Mouse (Mus musculus) midbrain, embryonic 14.5 days (tissue): ENCODE data around the gene Gtpbp4. TPM values are rescaled to one million over a fixed set of nuclear protein-coding genes. Genes with fewer than 3 reads are reported as not detected.

Experiments
- ATAC-seq: fragments of 200-750 bp; cut with Nextera tagmentation; 2 replicates; pipeline ENCODE4 v1.8.0; 2017; ENCODE audit warnings: moderate number of reproducible peaks, moderate library complexity; ENCODE audit not compliant: low FRiP score, low TSS enrichment
- DNase-seq: peaks from one replicate; pipeline ENCODE4 v3.0.0-alpha.2; 2015
- H3K27ac ChIP-seq: fragments of 300-500 bp; sonication (generic); replicated peaks from 2 replicates; pipeline ENCODE4 v1.5.1; 2014; ENCODE audit warnings: mild to moderate bottlenecking, low read depth, low read length, moderate library complexity
- H3K27me3 ChIP-seq: fragments of 300-500 bp; sonication (generic); 2 replicates; pipeline ENCODE4 v1.6.1; 2014; ENCODE audit warnings: low read length, control low read depth, mixed read lengths; ENCODE audit not compliant: control insufficient read depth, insufficient read depth
- H3K36me3 ChIP-seq: fragments of 300-500 bp; sonication (generic); 2 replicates; pipeline ENCODE4 v1.6.1; 2014; ENCODE audit warnings: low read length, control low read depth; ENCODE audit not compliant: control insufficient read depth, insufficient read depth
- H3K4me1 ChIP-seq: fragments of 300-500 bp; sonication (generic); 2 replicates; pipeline ENCODE4 v1.6.1; 2014; ENCODE audit warnings: mild to moderate bottlenecking, antibody characterized with exemption, low read length, control low read depth; ENCODE audit not compliant: control insufficient read depth, insufficient read depth
- H3K4me2 ChIP-seq: fragments of 300-500 bp; sonication (generic); 2 replicates; pipeline ENCODE4 v1.6.1; 2014; ENCODE audit warnings: mild to moderate bottlenecking, low read length, moderate library complexity
- H3K4me3 ChIP-seq: fragments of 300-500 bp; sonication (generic); replicated peaks from 2 replicates; pipeline ENCODE4 v1.5.1; 2014; ENCODE audit warnings: low read depth, low read length
- H3K9ac ChIP-seq: fragments of 300-500 bp; sonication (generic); replicated peaks from 2 replicates; pipeline ENCODE4 v1.6.1; 2014; ENCODE audit warnings: mild to moderate bottlenecking, low read length, moderate library complexity
- H3K9me3 ChIP-seq: fragments of 300-500 bp; sonication (generic); 2 replicates; pipeline ENCODE4 v1.6.1; 2016; ENCODE audit warnings: low read length, control low read depth, mixed read lengths; ENCODE audit not compliant: control insufficient read depth
- WGBS: fragments of 180-500 bp; shearing (Covaris S2); extraction: QIAGEN DNeasy Blood & Tissue Kit; methylation state at CpG from one replicate; pipeline ENCODE4 v1.1.7; 2014; 5-methylcytosine and 5-hydroxymethylcytosine counted together
- polyA plus RNA-seq: library from polyadenylated mRNA; unstranded; fragments of >200 nt; fragmentation: Nextera tagmentation; extraction: Ambion mirVana; gene quantifications from 2 replicates; pipeline ENCODE4 v1.2.1, GENCODE M21; 2014

Gene Gtpbp4
- 59.2 and 79.3 TPM in 2 replicates for polyA plus RNA-seq

- peaks cover 13% of the 10 kb centered on the region for H3K4me1 ChIP-seq
- ATAC-seq (peak; percentile 98), DNase-seq (peak; percentile 99)
- peak within 1 kb of the TSS; percentile 76 for H3K27ac ChIP-seq
- H3K4me3 ChIP-seq = peak within 1 kb of the TSS; percentile 72
- H3K4me2 ChIP-seq = peak within 1 kb of the TSS; percentile 89
- no peaks in the 10 kb centered on the region for H3K27me3 ChIP-seq
- no peaks in the 10 kb centered on the region for H3K9me3 ChIP-seq
- H3K9ac ChIP-seq = peak within 1 kb of the TSS; percentile 84
- H3K36me3 ChIP-seq = peaks cover 5% of the 10 kb centered on the region; the same call in 1 of the 2 replicates
- under 1% methylated on average over 51 of the region's 51 CpGs for WGBS
These were observed at the start of gene Gtpbp4 for GRCm38 (mm10) chr13:8995990-8996786. Gtpbp4 (minus strand) TSS chr13:8996083.

- Histone ChIP-seq H3K9me3 (no peaks in the 10 kb centered on the region), H3K4me2 (no peak overlapping the region), H3K27me3 (no peaks in the 10 kb centered on the region), H3K36me3 (no peaks in the 10 kb centered on the region), H3K9ac (no peak overlapping the region), H3K27ac (no peak overlapping the region), H3K4me1 (no peaks in the 10 kb centered on the region), H3K4me3 (no peak overlapping the region)
- ATAC-seq (no peak), DNase-seq (no peak)
- 98% methylated on average over 1 of the region's 1 CpGs for WGBS
These were observed 48.8 kb upstream of the Gtpbp4 start for GRCm38 (mm10) chr13:9044731-9045130.

DNA sequence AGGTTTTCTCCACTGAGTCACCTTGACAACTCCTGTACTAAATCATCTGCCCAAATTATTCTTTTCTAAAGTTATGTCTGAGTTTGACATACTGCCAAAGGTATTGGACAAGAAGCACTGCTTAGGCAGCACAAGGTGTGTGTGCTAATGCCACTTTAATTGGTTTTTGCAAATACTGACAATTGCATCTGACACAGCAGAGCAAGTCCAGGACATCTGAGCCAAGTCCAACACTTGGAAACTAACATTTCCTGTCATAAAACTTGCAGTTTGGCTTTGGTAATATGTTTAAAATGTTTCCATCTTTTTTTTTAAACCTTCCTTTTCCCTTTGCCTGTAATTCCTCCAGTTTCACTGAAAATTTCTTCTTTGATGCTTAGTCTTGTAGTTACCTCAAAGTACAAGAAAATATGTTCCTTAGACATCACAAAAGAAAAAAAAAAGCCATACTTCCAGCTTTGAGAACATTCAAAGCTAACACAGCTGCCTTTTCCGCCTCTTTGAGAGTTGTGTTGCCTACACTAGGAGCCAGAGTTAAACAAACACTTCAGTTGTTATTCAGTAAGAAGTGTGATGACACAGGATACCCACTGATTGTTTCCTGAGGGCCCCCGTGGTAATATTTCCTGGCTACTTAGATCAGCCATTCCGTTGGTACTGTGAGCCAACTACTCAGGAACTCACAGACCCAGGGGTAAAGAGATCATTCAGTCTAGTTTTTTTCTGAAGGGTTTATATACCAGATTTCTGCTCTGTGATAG is 47.6 kb upstream of the Gtpbp4 start:
- DNase-seq = no peak
- 73% methylated on average over 3 of the region's 3 CpGs for WGBS

GRCm38 (mm10) chr13:9040626-9041025 is 44.7 kb upstream of the Gtpbp4 start:
- Histone ChIP-seq H3K27ac (no peak overlapping the region), H3K4me3 (no peak overlapping the region), H3K9ac (no peak overlapping the region), H3K4me1 (no peaks in the 10 kb centered on the region), H3K36me3 (no peaks in the 10 kb centered on the region), H3K4me2 (no peak overlapping the region), H3K9me3 (no peaks in the 10 kb centered on the region), H3K27me3 (no peaks in the 10 kb centered on the region)
- no peak for DNase-seq
- WGBS = 100% methylated on average over 1 of the region's 1 CpGs
- no peak for ATAC-seq

More for the DNA sequence above, 47.6 kb upstream of the Gtpbp4 start:
- Histone ChIP-seq H3K27me3 (no peaks in the 10 kb centered on the region), H3K9ac (no peak overlapping the region), H3K36me3 (no peaks in the 10 kb centered on the region), H3K4me1 (no peaks in the 10 kb centered on the region), H3K9me3 (no peaks in the 10 kb centered on the region), H3K4me2 (no peak overlapping the region), H3K4me3 (no peak overlapping the region), H3K27ac (no peak overlapping the region)
- no peak for ATAC-seq

GRCm38 (mm10) chr13:9031996-9032661 is 36.2 kb upstream of the Gtpbp4 start:
- H3K4me2 ChIP-seq = no peak overlapping the region
- DNase-seq = no peak
- no peaks in the 10 kb centered on the region for H3K36me3 ChIP-seq
- ATAC-seq = no peak
- H3K27ac ChIP-seq = no peak overlapping the region
- H3K9me3 ChIP-seq = no peaks in the 10 kb centered on the region
- 73% methylated on average over 8 of the region's 8 CpGs for WGBS
- H3K27me3 ChIP-seq = no peaks in the 10 kb centered on the region
- H3K4me3 ChIP-seq = no peak overlapping the region
- H3K9ac ChIP-seq = no peak overlapping the region
- H3K4me1 ChIP-seq = no peaks in the 10 kb centered on the region

DNA sequence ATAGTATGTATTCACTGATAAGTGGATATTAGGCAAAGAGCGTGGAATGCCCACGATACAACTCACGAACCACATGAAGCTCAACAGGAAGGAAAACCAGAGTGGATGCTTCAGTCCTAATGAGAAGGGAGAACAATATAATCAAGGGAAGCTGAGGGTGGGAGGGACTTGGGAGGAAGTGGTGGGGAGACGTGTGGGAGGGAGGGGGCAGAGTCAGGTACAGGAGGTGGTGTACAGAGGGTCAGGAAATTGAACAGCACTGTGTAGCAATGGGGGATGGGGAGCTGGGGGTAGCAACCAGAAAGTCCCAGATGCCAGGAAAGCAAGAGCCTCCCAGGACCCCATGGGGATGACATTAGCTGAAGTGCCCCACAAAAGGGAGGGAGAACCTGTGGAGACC is 34.5 kb upstream of the Gtpbp4 start:
- Histone ChIP-seq H3K4me1 (no peaks in the 10 kb centered on the region), H3K9me3 (no peaks in the 10 kb centered on the region), H3K9ac (no peak overlapping the region), H3K27ac (no peak overlapping the region), H3K36me3 (no peaks in the 10 kb centered on the region), H3K4me2 (no peak overlapping the region), H3K27me3 (no peaks in the 10 kb centered on the region), H3K4me3 (no peak overlapping the region)
- ATAC-seq (no peak), DNase-seq (no peak)
- 91% methylated on average over 4 of the region's 4 CpGs for WGBS

DNA sequence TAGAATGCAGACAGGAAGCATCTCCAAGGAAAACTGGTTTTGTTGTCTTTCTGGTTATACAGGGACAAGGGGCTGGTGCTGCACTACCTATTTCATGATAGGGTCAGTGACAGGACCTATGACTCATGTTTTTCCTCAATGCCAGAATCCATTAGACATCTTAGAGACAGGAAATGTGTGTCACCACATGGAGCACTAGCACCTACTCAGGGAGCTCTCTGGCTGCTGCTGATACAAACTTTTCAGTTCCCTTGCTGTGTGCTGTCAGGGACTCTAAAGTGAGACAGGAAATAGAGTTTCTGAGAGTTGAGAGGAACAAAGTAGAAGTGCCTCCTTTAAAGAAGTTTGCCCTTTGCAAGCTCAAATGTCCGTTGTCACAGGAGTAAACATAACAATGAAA is 31.4 kb upstream of the Gtpbp4 start:
- 70% methylated on average over 1 of the region's 1 CpGs for WGBS

DNA sequence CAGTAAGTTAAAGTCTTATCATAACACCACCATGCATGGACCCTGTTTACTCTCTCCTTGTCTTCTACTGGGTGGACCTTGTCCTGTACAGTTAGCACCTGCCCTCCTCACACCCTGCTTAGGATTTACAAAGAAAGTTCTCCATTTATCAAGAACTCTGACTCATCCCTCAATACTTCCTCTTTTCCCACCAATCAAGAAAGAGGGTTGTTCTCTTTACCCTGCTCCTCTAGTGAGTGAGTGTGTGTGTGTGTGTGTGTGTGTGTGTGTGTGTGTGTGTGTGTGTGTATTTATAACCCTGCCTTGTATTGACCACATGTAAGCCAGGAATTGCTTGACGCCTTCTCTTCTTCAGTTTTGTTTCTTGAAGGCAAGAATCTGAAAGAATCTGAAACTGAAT is 26.7 kb upstream of the Gtpbp4 start:
- ATAC-seq = no peak
- Histone ChIP-seq H3K4me3 (no peak overlapping the region), H3K36me3 (no peaks in the 10 kb centered on the region), H3K27ac (no peak overlapping the region), H3K4me2 (no peak overlapping the region), H3K4me1 (no peaks in the 10 kb centered on the region), H3K27me3 (no peaks in the 10 kb centered on the region), H3K9me3 (no peaks in the 10 kb centered on the region), H3K9ac (no peak overlapping the region)
- 90% methylated on average over 1 of the region's 1 CpGs for WGBS
- no peak for DNase-seq

More for the DNA sequence above, 31.4 kb upstream of the Gtpbp4 start:
- H3K36me3 ChIP-seq = no peaks in the 10 kb centered on the region
- ATAC-seq (no peak), DNase-seq (no peak)
- no peaks in the 10 kb centered on the region for H3K4me1 ChIP-seq
- H3K4me3 ChIP-seq = no peak overlapping the region
- no peak overlapping the region for H3K4me2 ChIP-seq
- H3K9ac ChIP-seq = no peak overlapping the region
- no peaks in the 10 kb centered on the region for H3K27me3 ChIP-seq
- H3K9me3 ChIP-seq = no peaks in the 10 kb centered on the region
- no peak overlapping the region for H3K27ac ChIP-seq
